Mouse (Mus musculus): ENCODE measurements around the gene Rbms3.

DNA sequence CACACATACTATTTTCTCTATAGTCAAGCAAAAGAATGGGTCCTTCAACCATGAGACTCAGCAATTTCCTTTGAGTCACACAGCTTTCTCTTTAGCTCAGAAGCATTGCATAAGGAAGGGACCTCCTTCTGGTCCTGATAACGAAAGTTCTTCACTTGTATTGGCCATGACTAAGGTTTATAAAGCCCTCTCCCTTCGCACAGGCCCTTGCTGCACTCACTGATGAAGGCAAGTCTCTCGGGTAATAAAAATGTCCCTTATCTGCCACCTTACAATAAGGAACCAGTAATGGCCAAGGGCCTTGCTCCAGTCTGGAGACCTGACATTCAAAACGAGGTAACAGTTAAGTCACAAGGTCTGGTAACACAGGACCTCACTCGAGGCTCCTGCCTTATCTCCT, 905.1 kb downstream of the Rbms3 start:
- TF ChIP-seq CTCF (IDR thresholded peaks at IDR 0.05; ENCODE audit: borderline replicate concordance, extremely low read depth, insufficient read depth, insufficient read length): no peak
- no peak for TF ChIP-seq POLR2A (IDR thresholded peaks at IDR 0.05; ENCODE audit: borderline replicate concordance, extremely low read depth, insufficient read depth, insufficient read length, poor library complexity, severe bottlenecking)

Measured in brain, embryonic 14.5 days (tissue).